Mouse (Mus musculus) cerebellum, postnatal 36 days (tissue): Measurements from ENCODE around the gene Btd.

Experiments used
- DNase-seq, 2 experiments: peaks; one replicate each; pipeline ENCODE4 v3.0.0; 2021 to 2022; ENCODE audit warnings: mixed read lengths in 2 of 2

Gene Btd

GRCm38 (mm10) chr14:31666931-31667705, 26.3 kb downstream of the Btd start:
- no peak for DNase-seq

GRCm38 (mm10) chr14:31667741-31668140, 26.9 kb downstream of the Btd start:
- no peak for DNase-seq

GRCm38 (mm10) chr14:31668326-31668725, 27.5 kb downstream of the Btd start:
- DNase-seq, result no peak

GRCm38 (mm10) chr14:31669161-31669611, 28.4 kb downstream of the Btd start:
- peak; percentile 42 to 59 for DNase-seq

- no peak for DNase-seq
Measured at GRCm38 (mm10) chr14:31669642-31670490, 29.0 kb downstream of the Btd start.

- no peak for DNase-seq
Measured at GRCm38 (mm10) chr14:31671635-31672320, 30.9 kb downstream of the Btd start.

GRCm38 (mm10) chr14:31680656-31681055, 39.8 kb downstream of the Btd start:
- DNase-seq, result no peak

- no peak for DNase-seq
Measured at GRCm38 (mm10) chr14:31681291-31681690, 40.5 kb downstream of the Btd start.

GRCm38 (mm10) chr14:31681931-31682555, 41.2 kb downstream of the Btd start:
- no peak for DNase-seq

GRCm38 (mm10) chr14:31683610-31684009, 42.8 kb downstream of the Btd start:
- DNase-seq, result no peak

GRCm38 (mm10) chr14:31684343-31685040, 43.7 kb downstream of the Btd start:
- DNase-seq, result no peak

- DNase-seq, result no peak
Measured at GRCm38 (mm10) chr14:31685680-31686079, 44.9 kb downstream of the Btd start.

GRCm38 (mm10) chr14:31686231-31686630, 45.4 kb downstream of the Btd start:
- no peak for DNase-seq

- DNase-seq, result no peak
Measured at GRCm38 (mm10) chr14:31692536-31692935, 51.7 kb downstream of the Btd start.

- no peak for DNase-seq
Measured at GRCm38 (mm10) chr14:31696206-31696984, 55.6 kb downstream of the Btd start.

- no peak for DNase-seq
Measured at GRCm38 (mm10) chr14:31696985-31697303, 56.1 kb downstream of the Btd start.

GRCm38 (mm10) chr14:31697346-31697745, 56.5 kb downstream of the Btd start:
- DNase-seq, result peak; percentile 43 to 44

GRCm38 (mm10) chr14:31697755-31698154, 56.9 kb downstream of the Btd start:
- no peak for DNase-seq

- no peak for DNase-seq
Measured at GRCm38 (mm10) chr14:31700376-31700775, 59.5 kb downstream of the Btd start.

- DNase-seq, result no peak
Measured at GRCm38 (mm10) chr14:31709343-31709742, 68.5 kb downstream of the Btd start.

GRCm38 (mm10) chr14:31715669-31716068, 74.8 kb downstream of the Btd start:
- no peak for DNase-seq
